Mouse (Mus musculus): ENCODE results near the gene Tmem145. TPM values are rescaled to one million over a fixed set of nuclear protein-coding genes. Genes with fewer than 3 reads are reported as not detected.
A peak's percentile ranks its signal among the peaks of the same experiment; 100 is the strongest.
"Not testable (repeated sequence)": the region's sequence is repeated elsewhere in the genome, so short reads cannot be mapped to it uniquely, and the experiment has no call there.

The Tmem145 gene
- polyA plus RNA-seq, 1 experiment from 2014 or later = not detected

GRCm38 (mm10) chr7:25314606-25315305, 8.8 kb downstream of the Tmem145 start:
- no peak overlapping the region for H3K4me3 ChIP-seq (ENCODE audit: inconsistent target)

GRCm38 (mm10) chr7:25315306-25316041, 9.6 kb downstream of the Tmem145 start:
- H3K4me3 ChIP-seq (ENCODE audit: inconsistent target) = no peak overlapping the region

More at GRCm38 (mm10) chr7:25314606-25315305, 8.8 kb downstream of the Tmem145 start:
- no peaks in the 10 kb centered on the region for H3K36me3 ChIP-seq (ENCODE audit: inconsistent target)
- 7% methylated on average over 20 of the region's 51 CpGs for WGBS (ENCODE audit: missing documents)
- no peak overlapping the region for H3K27ac ChIP-seq
- H3K79me2 ChIP-seq (ENCODE audit: inconsistent target) = no peaks in the 10 kb centered on the region

DNA sequence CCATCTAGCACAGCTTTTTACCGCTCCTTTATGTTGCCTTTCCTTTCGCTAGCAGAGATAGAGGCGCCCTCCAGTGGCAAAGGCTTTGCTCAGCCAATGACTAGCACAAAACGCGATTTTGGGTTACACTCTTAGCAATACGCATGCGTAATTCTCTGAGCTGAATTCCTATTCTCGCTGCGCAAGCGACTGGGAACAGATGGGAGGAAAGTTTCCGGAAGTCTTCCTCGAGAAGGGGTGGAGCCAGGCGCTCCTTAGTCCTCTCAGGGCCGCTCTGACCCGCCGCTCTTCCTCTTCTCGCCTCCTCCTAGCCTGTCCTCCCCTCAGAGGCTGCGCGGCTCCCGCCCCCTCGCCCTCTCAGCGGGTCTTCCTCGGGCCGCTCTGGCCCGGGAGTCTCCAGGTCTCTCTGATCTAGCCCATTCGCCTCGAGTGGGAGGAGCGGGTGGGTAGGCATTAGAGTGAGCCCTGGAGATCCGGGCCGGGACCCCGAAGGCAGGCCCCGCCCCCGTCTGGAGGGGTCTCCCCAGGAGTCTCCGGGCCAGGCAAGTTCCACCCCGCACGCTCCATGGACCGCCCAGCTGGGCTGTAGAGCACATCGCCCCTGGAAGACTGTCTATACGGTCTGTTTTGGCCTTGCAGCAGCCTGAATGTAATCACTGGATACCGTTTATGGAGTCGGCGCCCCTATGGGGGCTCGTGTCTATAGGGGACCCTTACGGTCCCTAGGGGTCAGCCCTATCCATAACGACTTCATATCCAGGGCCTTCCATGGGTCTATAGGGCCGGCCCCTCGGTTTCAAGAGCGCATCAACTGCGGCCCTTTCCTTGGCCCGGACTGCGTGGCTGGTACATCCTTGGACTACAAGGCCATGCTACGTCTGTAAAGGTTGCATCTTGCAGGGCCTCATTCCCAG, 10.9 kb downstream of the Tmem145 start, which contains the start of gene Megf8:
TSS of gene Megf8 (plus strand) at position 633 of the 914 bp plus-strand sequence.
- peak within 1 kb of the TSS; percentile 24; the same call in 1 of the 2 replicates for H3K27ac ChIP-seq
- 12% methylated on average over 52 of the region's 52 CpGs for WGBS (ENCODE audit: missing documents)

More at GRCm38 (mm10) chr7:25315306-25316041, 9.6 kb downstream of the Tmem145 start:
- Histone ChIP-seq H3K27ac (no peak overlapping the region), H3K79me2 (ENCODE audit: inconsistent target) (no peaks in the 10 kb centered on the region), H3K36me3 (ENCODE audit: inconsistent target) (no peaks in the 10 kb centered on the region)
- WGBS (ENCODE audit: missing documents) = 2% methylated on average over 67 of the region's 69 CpGs

GRCm38 (mm10) chr7:25317446-25317999, 11.6 kb downstream of the Tmem145 start:
- no peak overlapping the region for H3K27ac ChIP-seq
- no peaks in the 10 kb centered on the region for H3K36me3 ChIP-seq (ENCODE audit: inconsistent target)
- WGBS (ENCODE audit: missing documents) = 83% methylated on average over 21 of the region's 21 CpGs
- H3K4me3 ChIP-seq (ENCODE audit: inconsistent target) = peak overlapping the region; percentile 54
- H3K79me2 ChIP-seq (ENCODE audit: inconsistent target) = no peaks in the 10 kb centered on the region

More for the DNA sequence above, 10.9 kb downstream of the Tmem145 start, which contains the start of gene Megf8:
- no peaks in the 10 kb centered on the region for H3K36me3 ChIP-seq (ENCODE audit: inconsistent target)
- peak within 1 kb of the TSS; percentile 54 for H3K4me3 ChIP-seq (ENCODE audit: inconsistent target)
- no peaks in the 10 kb centered on the region for H3K79me2 ChIP-seq (ENCODE audit: inconsistent target)

DNA sequence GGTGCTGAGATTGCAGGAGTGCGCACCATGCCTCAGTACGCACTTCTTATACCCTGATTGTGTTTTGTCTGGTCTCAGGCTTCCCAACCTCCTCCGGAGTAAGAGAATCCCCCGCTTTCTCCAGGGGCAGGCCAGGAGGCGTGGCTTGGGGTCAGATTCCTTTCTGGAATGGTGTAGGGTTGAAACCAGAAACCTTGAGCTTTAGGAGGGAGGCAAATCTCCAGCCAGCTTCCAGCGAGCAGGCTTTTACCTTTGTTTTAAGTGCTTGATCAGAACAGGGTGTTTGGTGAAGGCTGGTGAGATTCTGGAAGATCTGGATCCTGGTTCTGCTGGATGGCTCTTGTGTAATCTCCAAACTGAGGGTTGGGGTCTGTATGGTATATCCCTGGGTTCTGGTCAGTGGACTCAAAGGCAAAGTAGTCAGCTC, 16.2 kb downstream of the Tmem145 start:
- no peaks in the 10 kb centered on the region for H3K36me3 ChIP-seq (ENCODE audit: inconsistent target)
- no peaks in the 10 kb centered on the region for H3K79me2 ChIP-seq (ENCODE audit: inconsistent target)
- H3K4me3 ChIP-seq (ENCODE audit: inconsistent target) = no peak overlapping the region
- H3K27ac ChIP-seq = no peak overlapping the region
- 89% methylated on average over 6 of the region's 6 CpGs for WGBS (ENCODE audit: missing documents)

DNA sequence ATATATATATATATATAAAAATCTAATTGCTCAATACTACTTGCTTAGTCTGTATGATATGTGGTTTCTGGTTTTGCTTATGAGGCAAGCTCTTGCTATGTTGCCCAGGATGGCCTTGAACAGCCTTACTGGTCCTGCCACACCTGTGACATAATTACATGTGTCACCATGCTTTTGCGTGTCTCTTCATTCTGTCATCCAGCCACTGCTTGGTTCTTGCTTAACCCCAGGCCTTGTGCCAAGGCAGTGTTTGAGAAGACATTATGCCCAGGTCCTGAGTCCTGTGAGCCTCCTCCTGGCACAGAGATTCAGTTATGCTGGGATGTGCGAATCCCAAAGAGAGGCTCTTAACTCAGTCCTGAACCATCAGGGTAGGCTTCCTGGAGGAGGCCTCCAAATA, 17.3 kb downstream of the Tmem145 start:
- Histone ChIP-seq H3K79me2 (ENCODE audit: inconsistent target) (no peaks in the 10 kb centered on the region), H3K4me3 (ENCODE audit: inconsistent target) (no peak overlapping the region), H3K27ac (no peak overlapping the region), H3K36me3 (ENCODE audit: inconsistent target) (no peaks in the 10 kb centered on the region)
- whole genome bisulfite sequencing (ENCODE audit: missing documents) = 96% methylated on average over 2 of the region's 2 CpGs

DNA sequence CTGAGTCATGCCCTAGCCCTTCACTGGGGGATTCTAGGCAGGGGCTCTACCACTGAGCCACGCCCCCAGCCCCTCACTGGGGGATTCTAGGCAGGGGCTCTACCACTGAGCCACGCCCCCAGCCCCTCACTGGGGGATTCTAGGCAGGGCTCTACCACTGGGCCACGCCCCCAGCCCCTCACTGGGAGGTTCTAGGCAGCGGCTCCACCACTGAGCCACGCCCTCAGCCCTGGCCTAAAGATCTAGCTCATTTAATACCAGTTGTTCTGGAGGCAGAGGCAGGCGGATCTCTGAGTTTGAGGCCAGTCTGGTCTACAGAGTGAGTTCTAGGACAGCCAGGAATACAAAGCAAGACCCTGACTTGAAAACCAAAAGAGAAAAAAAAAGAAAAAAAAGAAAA, 19.5 kb downstream of the Tmem145 start:
- not testable (repeated sequence) for H3K27ac ChIP-seq; H3K36me3 ChIP-seq (ENCODE audit: inconsistent target); H3K79me2 ChIP-seq (ENCODE audit: inconsistent target); H3K4me3 ChIP-seq (ENCODE audit: inconsistent target)
- 86% methylated on average over 5 of the region's 6 CpGs for WGBS (ENCODE audit: missing documents)

DNA sequence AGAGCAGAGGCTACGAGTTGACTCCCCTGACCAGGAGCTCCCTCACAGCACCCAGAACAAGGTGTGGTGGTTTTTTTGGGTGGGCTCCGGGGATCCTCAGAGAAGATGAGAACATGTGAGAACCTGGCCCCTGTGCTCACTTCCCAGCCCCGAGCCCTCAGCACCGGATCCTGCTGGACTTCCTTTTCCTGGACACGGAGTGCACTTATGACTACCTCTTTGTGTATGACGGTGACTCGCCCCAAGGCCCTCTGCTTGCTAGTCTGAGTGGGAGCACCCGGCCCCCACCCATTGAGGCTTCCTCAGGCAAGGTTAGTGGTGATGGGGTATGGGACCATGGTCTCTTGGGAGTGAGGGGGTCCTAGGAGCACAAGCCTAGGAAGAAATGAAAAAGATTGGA, 20.3 kb downstream of the Tmem145 start:
- WGBS (ENCODE audit: missing documents) = 58% methylated on average over 8 of the region's 8 CpGs
- H3K27ac ChIP-seq = no peak overlapping the region
- no peak overlapping the region for H3K4me3 ChIP-seq (ENCODE audit: inconsistent target)
- peaks cover 13% of the 10 kb centered on the region for H3K36me3 ChIP-seq (ENCODE audit: inconsistent target)
- no peaks in the 10 kb centered on the region for H3K79me2 ChIP-seq (ENCODE audit: inconsistent target)

DNA sequence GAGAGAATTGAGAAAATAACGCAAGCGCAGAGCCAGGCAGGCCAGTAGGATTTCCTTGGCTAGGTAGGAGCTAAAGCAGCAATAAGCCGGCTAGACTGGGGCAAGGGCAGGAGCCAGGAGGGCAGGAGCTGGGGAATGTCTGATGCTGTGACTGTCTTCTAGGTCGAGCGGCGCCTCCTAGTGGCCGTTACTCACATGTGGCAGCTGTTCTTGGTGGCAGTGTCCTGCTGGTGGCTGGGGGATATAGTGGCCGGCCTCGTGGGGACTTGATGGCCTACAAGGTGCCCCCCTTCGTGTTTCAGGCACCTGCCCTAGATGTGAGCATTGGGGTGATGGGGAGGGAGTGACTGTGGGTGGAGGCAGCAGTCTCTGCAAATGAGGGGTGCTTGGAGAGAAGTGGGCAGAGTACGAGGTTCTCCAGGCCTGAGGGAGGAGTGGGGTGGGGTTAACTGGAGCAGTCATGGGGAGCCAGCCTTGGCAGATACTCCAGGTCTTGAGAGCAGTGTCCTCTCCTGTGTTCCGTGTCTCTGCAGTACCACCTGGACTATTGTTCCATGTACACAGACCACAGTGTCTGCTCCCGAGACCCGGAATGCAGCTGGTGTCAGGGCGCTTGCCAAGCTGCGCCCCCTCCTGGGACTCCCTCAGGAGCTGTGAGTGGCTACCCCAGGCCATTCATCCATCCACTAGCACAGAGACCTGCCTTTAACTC, 27.8 kb downstream of the Tmem145 start:
- Histone ChIP-seq H3K79me2 (ENCODE audit: inconsistent target) (no peaks in the 10 kb centered on the region), H3K4me3 (ENCODE audit: inconsistent target) (no peak overlapping the region), H3K36me3 (ENCODE audit: inconsistent target) (peaks cover 16% of the 10 kb centered on the region), H3K27ac (no peak overlapping the region)
- WGBS (ENCODE audit: missing documents) = 60% methylated on average over 16 of the region's 16 CpGs

GRCm38 (mm10) chr7:25334472-25334871, 28.6 kb downstream of the Tmem145 start:
- H3K36me3 ChIP-seq (ENCODE audit: inconsistent target) = peaks cover 16% of the 10 kb centered on the region
- WGBS (ENCODE audit: missing documents) = 100% methylated on average over 10 of the region's 12 CpGs
- H3K4me3 ChIP-seq (ENCODE audit: inconsistent target) = no peak overlapping the region
- no peaks in the 10 kb centered on the region for H3K79me2 ChIP-seq (ENCODE audit: inconsistent target)
- H3K27ac ChIP-seq = no peak overlapping the region

DNA sequence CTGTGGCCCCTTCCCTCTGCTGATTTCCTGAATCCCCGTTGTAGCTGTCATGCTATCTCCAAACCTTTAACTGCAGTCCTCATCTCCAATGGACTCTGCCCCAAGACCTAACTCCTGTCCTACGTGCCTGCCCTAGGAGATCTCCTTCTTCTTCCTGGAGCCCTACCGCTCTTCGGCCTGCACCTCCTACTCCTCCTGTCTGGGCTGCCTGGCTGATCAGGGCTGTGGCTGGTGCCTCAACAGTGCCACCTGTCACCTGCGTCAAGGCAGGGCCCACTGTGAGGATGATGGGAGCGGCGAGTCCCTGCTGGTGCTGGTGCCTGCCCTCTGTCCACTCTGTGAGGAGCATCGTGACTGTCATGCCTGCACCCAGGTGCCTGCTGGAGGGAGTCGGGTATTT, 33.4 kb downstream of the Tmem145 start:
- WGBS (ENCODE audit: missing documents) = 96% methylated on average over 9 of the region's 9 CpGs
- Histone ChIP-seq H3K27ac (no peak overlapping the region), H3K36me3 (ENCODE audit: inconsistent target) (no peaks in the 10 kb centered on the region)

DNA sequence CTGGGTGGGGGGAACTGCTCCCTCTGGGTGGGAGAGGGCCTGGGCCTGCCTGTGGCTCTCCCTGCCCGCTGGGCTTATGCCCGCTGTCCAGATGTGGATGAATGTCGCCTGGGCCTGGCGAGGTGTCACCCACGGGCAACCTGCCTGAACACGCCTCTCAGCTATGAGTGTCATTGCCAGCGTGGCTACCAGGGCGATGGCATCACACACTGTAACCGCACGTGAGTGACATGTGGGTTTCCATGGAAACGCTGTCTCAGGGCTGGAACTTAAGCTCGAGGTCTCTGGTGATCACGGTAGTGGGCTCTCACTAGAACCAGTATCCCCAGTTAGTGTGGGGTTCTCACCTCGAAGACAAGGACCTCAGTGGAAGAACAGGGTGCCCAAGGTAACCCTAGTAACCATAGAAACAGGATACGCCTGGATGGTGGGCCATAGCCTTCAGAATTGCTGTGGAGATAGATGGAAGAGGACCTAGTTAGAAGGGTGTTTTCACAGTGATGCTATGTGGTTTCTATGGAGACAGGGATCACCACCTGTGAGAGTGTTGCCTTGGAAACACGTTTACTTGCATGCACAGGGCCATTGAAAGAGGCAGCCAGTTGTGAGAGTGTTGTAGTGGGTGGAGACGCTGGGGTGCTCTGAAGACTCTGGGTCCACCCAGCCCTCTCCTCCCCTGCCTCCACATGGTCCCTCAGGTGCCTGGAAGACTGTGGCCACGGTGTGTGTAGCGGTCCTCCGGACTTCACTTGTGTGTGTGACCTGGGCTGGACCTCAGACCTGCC, 35.3 kb downstream of the Tmem145 start:
- no peak overlapping the region for H3K27ac ChIP-seq
- WGBS (ENCODE audit: missing documents) = 91% methylated on average over 18 of the region's 20 CpGs
- no peaks in the 10 kb centered on the region for H3K36me3 ChIP-seq (ENCODE audit: inconsistent target)
- H3K4me3 ChIP-seq (ENCODE audit: inconsistent target) = no peak overlapping the region
- no peaks in the 10 kb centered on the region for H3K79me2 ChIP-seq (ENCODE audit: inconsistent target)

More for the DNA sequence above, 33.4 kb downstream of the Tmem145 start:
- no peaks in the 10 kb centered on the region for H3K79me2 ChIP-seq (ENCODE audit: inconsistent target)
- H3K4me3 ChIP-seq (ENCODE audit: inconsistent target) = no peak overlapping the region

DNA sequence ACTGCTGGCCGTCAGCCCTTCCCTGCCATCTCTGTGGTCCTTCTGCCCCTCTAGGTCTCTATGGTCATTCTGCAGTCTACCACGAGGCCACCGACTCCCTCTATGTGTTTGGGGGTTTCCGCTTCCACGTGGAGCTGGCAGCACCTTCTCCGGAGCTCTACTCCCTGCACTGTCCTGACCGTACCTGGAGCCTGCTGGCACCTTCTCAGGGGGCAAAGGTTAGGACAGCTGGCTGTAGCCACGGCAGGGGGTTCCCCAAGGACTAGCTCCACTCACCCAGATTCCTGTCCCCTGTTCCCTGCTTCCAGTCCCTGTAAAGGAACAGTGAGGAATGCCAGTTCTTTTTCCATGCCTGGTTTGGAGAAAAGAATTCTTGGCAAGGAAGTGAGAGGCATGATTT, 43.0 kb downstream of the Tmem145 start:
- Histone ChIP-seq H3K4me3 (ENCODE audit: inconsistent target) (no peak overlapping the region), H3K79me2 (ENCODE audit: inconsistent target) (no peaks in the 10 kb centered on the region), H3K27ac (no peak overlapping the region), H3K36me3 (ENCODE audit: inconsistent target) (peaks cover 22% of the 10 kb centered on the region; the same call in 1 of the 2 replicates)
- WGBS (ENCODE audit: missing documents) = 94% methylated on average over 8 of the region's 8 CpGs
